Mouse (Mus musculus) megakaryocyte, embryonic 14.5 days (primary cell): ENCODE results near the gene Ccdc97.

Experiments used
- FLI1 ChIP-seq: IDR thresholded peaks from 2 replicates; pipeline ENCODE4 v1.6.1; 2012; ENCODE audit warnings: low read length, inconsistent platforms, mixed read lengths
- GATA1 ChIP-seq: IDR thresholded peaks from 3 replicates; pipeline ENCODE4 v1.6.1; 2012; ENCODE audit warnings: mixed read lengths, low read length, inconsistent platforms, borderline replicate concordance

GRCm38 (mm10) chr7:25729862-25730261 is 11.0 kb upstream of the Ccdc97 start:
- no peak for TF ChIP-seq GATA1
- no peak for TF ChIP-seq FLI1
